Mouse (Mus musculus) liver, adult (tissue): ENCODE data around the gene Golgb1.

Source experiments
- GATA4 ChIP-seq: IDR thresholded peaks from 2 replicates; pipeline ENCODE4 v1.6.1; 2014; ENCODE audit warnings: mild to moderate bottlenecking, low read length; ENCODE audit not compliant: insufficient replicate concordance

Gene Golgb1

GRCm38 (mm10) chr16:36955106-36955505 lies 80.2 kb downstream of the Golgb1 start:
- TF ChIP-seq GATA4 = no peak

- TF ChIP-seq GATA4 = no peak
Observed at GRCm38 (mm10) chr16:36963415-36963814, 88.5 kb downstream of the Golgb1 start.

GRCm38 (mm10) chr16:36979127-36979526 lies 104.2 kb downstream of the Golgb1 start:
- TF ChIP-seq GATA4 = no peak
